Mouse (Mus musculus) forebrain, embryonic 13.5 days (tissue): ENCODE measurements around the gene Cog6. TPM values are rescaled to one million over a fixed set of nuclear protein-coding genes. Genes with fewer than 3 reads are reported as not detected.

ENCODE experiments used
- ATAC-seq: fragments of 200-750 bp; cut with Nextera tagmentation; 2 replicates; pipeline ENCODE4 v1.8.0; 2017
- H3K27ac ChIP-seq: fragments of 300-500 bp; sonication (generic); 2 replicates; pipeline ENCODE4 v1.5.1; 2015; ENCODE audit warnings: inconsistent platforms, mild to moderate bottlenecking, moderate library complexity
- H3K27me3 ChIP-seq: fragments of 300-500 bp; sonication (generic); 2 replicates; pipeline ENCODE4 v1.6.1; 2015; ENCODE audit warnings: mild to moderate bottlenecking, inconsistent platforms
- H3K36me3 ChIP-seq: fragments of 300-500 bp; sonication (generic); 2 replicates; pipeline ENCODE4 v1.6.1; 2015; ENCODE audit warnings: mild to moderate bottlenecking, inconsistent platforms; ENCODE audit not compliant: poor library complexity, severe bottlenecking
- H3K4me1 ChIP-seq: fragments of 300-500 bp; sonication (generic); 2 replicates; pipeline ENCODE4 v1.6.1; 2015; ENCODE audit warnings: inconsistent platforms
- H3K4me2 ChIP-seq: fragments of 300-500 bp; sonication (generic); 2 replicates; pipeline ENCODE4 v1.6.1; 2015; ENCODE audit warnings: inconsistent platforms, mild to moderate bottlenecking, moderate library complexity
- H3K4me3 ChIP-seq: fragments of 300-500 bp; sonication (generic); 2 replicates; pipeline ENCODE4 v1.5.1; 2015; ENCODE audit warnings: mild to moderate bottlenecking, inconsistent platforms
- H3K9ac ChIP-seq: fragments of 300-500 bp; sonication (generic); 2 replicates; pipeline ENCODE4 v1.6.1; 2015; ENCODE audit warnings: mild to moderate bottlenecking, inconsistent platforms
- H3K9me3 ChIP-seq: fragments of 300-500 bp; sonication (generic); replicated peaks from 2 replicates; pipeline ENCODE4 v1.6.1; 2016; ENCODE audit warnings: inconsistent platforms
- WGBS: fragments of 180-500 bp; shearing (Covaris S2); methylation state at CpG from one replicate; pipeline ENCODE4 v1.1.7; 2015; 5-methylcytosine and 5-hydroxymethylcytosine counted together
- polyA plus RNA-seq: library from polyadenylated mRNA; unstranded; fragments of >200 nt; fragmentation: Nextera tagmentation; extraction: Ambion mirVana; gene quantifications from 2 replicates; pipeline ENCODE4 v1.2.1, GENCODE M21; 2015

Cog6 gene
- polyA plus RNA-seq, 1 experiment from 2014 or later = 55.2 TPM

GRCm38 (mm10) chr3:53043206-53043780 lies 26.3 kb upstream of the Cog6 start:
- Histone ChIP-seq H3K27me3 (no peaks in the 10 kb centered on the region), H3K4me1 (peaks cover 24% of the 10 kb centered on the region), H3K4me2 (peak overlapping the region; percentile 29; the same call in 1 of the 2 replicates), H3K4me3 (no peak overlapping the region), H3K9me3 (no peaks in the 10 kb centered on the region), H3K27ac (no peak overlapping the region), H3K36me3 (no peaks in the 10 kb centered on the region), H3K9ac (no peak overlapping the region)
- ATAC-seq = no peak
- 94% methylated on average over 13 of the region's 13 CpGs for WGBS

DNA sequence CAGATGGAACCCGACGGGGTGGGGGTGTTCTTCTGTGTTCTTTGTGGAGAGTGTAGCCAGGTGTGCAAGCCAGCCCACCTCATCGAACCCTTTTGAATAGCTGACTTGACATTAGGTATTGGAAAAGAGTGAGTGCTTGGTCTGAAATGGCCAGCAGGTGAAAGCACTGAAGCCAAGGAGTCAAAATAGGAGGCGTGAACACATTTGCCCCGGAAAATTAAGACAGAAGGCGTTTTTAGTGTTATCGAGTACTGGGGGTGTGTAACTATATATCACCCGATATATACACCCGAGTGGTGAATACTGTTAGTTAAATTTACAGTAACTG lies 25.2 kb upstream of the Cog6 start:
- no peaks in the 10 kb centered on the region for H3K9me3 ChIP-seq
- H3K36me3 ChIP-seq = no peaks in the 10 kb centered on the region
- no peaks in the 10 kb centered on the region for H3K27me3 ChIP-seq
- 26% methylated on average over 9 of the region's 9 CpGs for WGBS
- H3K4me1 ChIP-seq = peaks cover 24% of the 10 kb centered on the region
- peak overlapping the region; percentile 73 for H3K9ac ChIP-seq
- ATAC-seq = no peak
- no peak overlapping the region for H3K27ac ChIP-seq
- H3K4me3 ChIP-seq = peak overlapping the region; percentile 66
- H3K4me2 ChIP-seq = peak overlapping the region; percentile 90

DNA sequence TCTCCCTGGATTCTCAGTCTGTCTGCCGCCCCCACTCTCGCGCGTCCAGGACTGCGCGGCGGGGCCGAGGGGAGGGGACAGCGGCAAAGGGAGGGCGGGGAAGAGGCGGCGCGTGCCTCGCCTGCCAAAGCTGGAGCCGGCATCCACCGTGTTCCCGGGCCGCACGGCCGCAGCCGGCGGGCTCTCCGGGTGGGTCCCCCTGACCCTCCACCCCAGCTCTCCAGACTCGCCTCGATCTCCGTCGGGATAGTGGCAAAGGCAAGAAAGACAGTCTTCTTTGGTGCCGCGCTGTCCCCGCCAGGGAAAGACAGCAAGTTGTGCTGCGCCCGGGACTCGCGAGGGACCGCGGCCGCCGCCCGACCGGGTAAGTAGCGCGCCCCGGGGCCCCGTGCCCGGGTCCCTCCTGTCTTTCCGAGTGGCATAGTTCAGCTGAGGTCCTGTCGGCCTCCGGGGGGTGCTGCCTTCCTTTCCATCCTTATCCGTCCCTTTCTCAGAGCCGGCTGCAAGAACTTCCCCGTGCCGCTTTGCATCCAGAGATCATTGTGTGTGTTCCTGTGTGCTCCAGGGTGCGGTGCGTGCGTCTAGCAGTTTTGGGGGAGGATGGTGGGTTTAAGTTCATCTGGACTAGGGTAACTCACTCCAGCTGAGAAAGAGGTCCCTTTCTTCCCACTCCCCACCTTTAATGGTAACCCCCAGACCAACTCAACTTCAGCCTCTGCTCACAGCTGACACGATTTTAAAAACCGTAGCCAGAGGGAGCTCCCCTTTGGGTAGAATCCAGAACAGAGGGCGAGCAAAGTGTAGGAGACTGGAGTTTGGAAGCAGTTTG lies 24.6 kb upstream of the Cog6 start, which contains the start of gene Lhfp:
Lhfp (plus strand) TSS at position 118 of the 829 bp plus-strand sequence.
- H3K9ac ChIP-seq = peak within 1 kb of the TSS; percentile 73
- peak; percentile 96 for ATAC-seq
- peak within 1 kb of the TSS; percentile 90 for H3K4me2 ChIP-seq
- peak within 1 kb of the TSS; percentile 32 for H3K27ac ChIP-seq
- under 1% methylated on average over 54 of the region's 58 CpGs for WGBS
- H3K4me1 ChIP-seq = peaks cover 24% of the 10 kb centered on the region
- H3K9me3 ChIP-seq = no peaks in the 10 kb centered on the region
- peak within 1 kb of the TSS; percentile 66 for H3K4me3 ChIP-seq
- no peaks in the 10 kb centered on the region for H3K27me3 ChIP-seq
- no peaks in the 10 kb centered on the region for H3K36me3 ChIP-seq

GRCm38 (mm10) chr3:53040593-53041410 lies 23.8 kb upstream of the Cog6 start:
- ATAC-seq = peak; percentile 1; the same call in 1 of the 2 replicates
- Histone ChIP-seq H3K9me3 (no peaks in the 10 kb centered on the region), H3K4me2 (peak overlapping the region; percentile 90), H3K4me1 (peaks cover 24% of the 10 kb centered on the region), H3K27ac (no peak overlapping the region), H3K4me3 (peak overlapping the region; percentile 66), H3K27me3 (no peaks in the 10 kb centered on the region), H3K9ac (peak overlapping the region; percentile 73), H3K36me3 (no peaks in the 10 kb centered on the region)
- 5% methylated on average over 17 of the region's 17 CpGs for WGBS

DNA sequence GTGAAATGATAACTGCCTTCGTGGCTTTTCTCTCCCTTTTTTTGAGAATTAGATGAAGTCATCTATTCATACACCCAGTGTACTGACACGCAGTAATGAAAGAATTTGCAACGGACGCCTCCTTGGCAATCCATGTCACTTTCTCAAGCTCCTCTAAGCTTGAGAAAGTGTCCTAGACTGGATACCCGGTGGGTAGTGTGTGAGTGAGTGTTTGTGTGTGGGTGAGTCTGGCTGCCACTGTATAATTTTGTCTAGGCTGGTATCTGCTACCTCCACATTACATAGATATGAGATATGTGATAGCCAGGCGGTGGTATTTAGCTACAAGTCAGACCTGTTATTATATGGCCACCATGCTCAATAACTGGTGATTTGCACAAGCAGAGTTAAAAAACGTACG lies 22.7 kb upstream of the Cog6 start:
- ATAC-seq = no peak
- no peaks in the 10 kb centered on the region for H3K36me3 ChIP-seq
- whole genome bisulfite sequencing = 86% methylated on average over 8 of the region's 8 CpGs

DNA sequence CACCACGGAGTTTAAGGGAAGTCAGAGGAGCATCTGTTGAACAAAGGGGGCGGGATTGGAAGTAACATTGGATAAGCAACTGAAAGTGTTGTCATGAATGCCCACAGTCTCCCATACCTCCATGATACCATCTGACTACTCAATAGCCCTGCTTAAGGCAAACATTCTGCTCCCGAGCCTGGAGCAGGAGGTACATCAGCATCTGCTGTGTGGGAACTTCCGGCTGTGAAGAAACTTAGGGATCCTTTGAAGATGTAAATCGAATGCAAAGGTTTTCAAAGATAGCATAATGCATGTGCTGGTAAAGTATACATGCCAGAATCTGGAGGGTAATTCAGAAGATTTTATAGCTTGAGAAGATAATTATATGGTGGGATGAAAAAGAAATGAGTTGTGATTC lies 21.9 kb upstream of the Cog6 start:
- no peaks in the 10 kb centered on the region for H3K36me3 ChIP-seq
- no peak overlapping the region for H3K4me2 ChIP-seq
- WGBS = 70% methylated on average over 5 of the region's 5 CpGs
- no peak for ATAC-seq
- H3K27ac ChIP-seq = no peak overlapping the region
- no peaks in the 10 kb centered on the region for H3K27me3 ChIP-seq
- no peak overlapping the region for H3K4me3 ChIP-seq
- H3K4me1 ChIP-seq = peaks cover 17% of the 10 kb centered on the region
- no peak overlapping the region for H3K9ac ChIP-seq
- no peaks in the 10 kb centered on the region for H3K9me3 ChIP-seq

More for the DNA sequence above, 22.7 kb upstream of the Cog6 start:
- H3K4me2 ChIP-seq = no peak overlapping the region
- H3K9ac ChIP-seq = no peak overlapping the region
- H3K4me3 ChIP-seq = no peak overlapping the region
- peaks cover 21% of the 10 kb centered on the region for H3K4me1 ChIP-seq
- H3K27ac ChIP-seq = no peak overlapping the region
- H3K9me3 ChIP-seq = no peaks in the 10 kb centered on the region
- no peaks in the 10 kb centered on the region for H3K27me3 ChIP-seq

DNA sequence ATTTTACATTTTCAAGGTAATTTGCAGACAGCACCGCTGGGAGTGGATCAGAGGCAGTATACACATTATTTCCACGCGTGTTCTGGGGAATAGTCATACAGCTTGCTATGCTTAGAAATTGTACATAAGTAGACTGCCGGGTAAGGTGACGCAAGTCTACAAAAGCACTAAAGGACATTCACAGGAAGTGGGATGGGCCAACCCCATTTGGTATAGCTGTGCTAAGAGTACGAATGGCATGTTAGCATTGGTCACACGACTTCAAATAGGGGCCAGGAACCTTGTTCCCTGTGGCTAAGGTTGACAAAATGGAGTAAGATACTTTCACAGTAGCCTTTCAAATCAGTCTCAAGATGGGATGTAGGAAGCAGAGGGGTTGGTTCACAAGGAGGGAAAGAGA lies 19.9 kb upstream of the Cog6 start:
- no peaks in the 10 kb centered on the region for H3K36me3 ChIP-seq
- H3K9me3 ChIP-seq = no peaks in the 10 kb centered on the region
- no peak overlapping the region for H3K27ac ChIP-seq
- peaks cover 5% of the 10 kb centered on the region for H3K4me1 ChIP-seq
- no peaks in the 10 kb centered on the region for H3K27me3 ChIP-seq
- no peak overlapping the region for H3K4me3 ChIP-seq
- H3K9ac ChIP-seq = no peak overlapping the region
- no peak overlapping the region for H3K4me2 ChIP-seq
- WGBS = 92% methylated on average over 7 of the region's 7 CpGs
- ATAC-seq = no peak

- Histone ChIP-seq H3K4me3 (no peak overlapping the region), H3K4me2 (no peak overlapping the region), H3K9ac (no peak overlapping the region), H3K9me3 (no peaks in the 10 kb centered on the region), H3K27me3 (no peaks in the 10 kb centered on the region), H3K36me3 (no peaks in the 10 kb centered on the region), H3K4me1 (peaks cover 4% of the 10 kb centered on the region), H3K27ac (no peak overlapping the region)
- ATAC-seq = no peak
- WGBS = 82% methylated on average over 5 of the region's 5 CpGs
Observed at GRCm38 (mm10) chr3:53036076-53036475, 19.0 kb upstream of the Cog6 start.

DNA sequence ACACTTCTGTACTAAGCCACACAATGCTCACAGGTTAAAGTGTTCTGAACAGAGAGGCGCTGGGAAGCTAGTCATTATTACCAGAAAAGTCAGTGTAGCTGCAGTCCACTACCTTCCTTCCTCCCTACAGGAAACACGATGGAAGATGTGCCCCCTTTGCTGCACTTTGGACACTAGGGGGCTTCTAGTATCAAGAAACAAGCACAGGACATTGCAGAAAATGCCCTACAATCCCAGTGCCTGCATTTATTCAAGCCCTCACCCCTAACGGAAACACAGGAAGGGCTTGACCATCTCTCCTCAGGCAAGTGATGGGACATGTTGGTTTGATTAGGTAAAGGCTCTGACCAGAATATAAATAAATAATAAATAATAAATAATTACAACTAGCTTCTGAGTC lies 16.4 kb upstream of the Cog6 start:
- no peak for ATAC-seq
- no peaks in the 10 kb centered on the region for H3K9me3 ChIP-seq
- H3K4me1 ChIP-seq = no peaks in the 10 kb centered on the region
- no peak overlapping the region for H3K4me2 ChIP-seq
- no peaks in the 10 kb centered on the region for H3K36me3 ChIP-seq
- no peak overlapping the region for H3K9ac ChIP-seq
- H3K4me3 ChIP-seq = no peak overlapping the region
- 30% methylated on average over 3 of the region's 3 CpGs for WGBS
- no peak overlapping the region for H3K27ac ChIP-seq
- H3K27me3 ChIP-seq = no peaks in the 10 kb centered on the region

GRCm38 (mm10) chr3:53032432-53032831 lies 15.4 kb upstream of the Cog6 start:
- Histone ChIP-seq H3K4me1 (no peaks in the 10 kb centered on the region), H3K27ac (no peak overlapping the region), H3K4me2 (no peak overlapping the region), H3K36me3 (no peaks in the 10 kb centered on the region), H3K9me3 (no peaks in the 10 kb centered on the region), H3K27me3 (no peaks in the 10 kb centered on the region), H3K4me3 (no peak overlapping the region), H3K9ac (no peak overlapping the region)
- WGBS = 90% methylated on average over 5 of the region's 5 CpGs
- ATAC-seq = no peak

- Histone ChIP-seq H3K36me3 (no peaks in the 10 kb centered on the region), H3K27ac (no peak overlapping the region), H3K9me3 (no peaks in the 10 kb centered on the region), H3K4me2 (no peak overlapping the region), H3K9ac (no peak overlapping the region), H3K4me1 (no peaks in the 10 kb centered on the region), H3K27me3 (no peaks in the 10 kb centered on the region), H3K4me3 (no peak overlapping the region)
- no peak for ATAC-seq
- 35% methylated on average over 6 of the region's 6 CpGs for WGBS
Observed at GRCm38 (mm10) chr3:53031586-53031985, 14.5 kb upstream of the Cog6 start.

GRCm38 (mm10) chr3:53029046-53029445 lies 12.0 kb upstream of the Cog6 start:
- Histone ChIP-seq H3K36me3 (no peaks in the 10 kb centered on the region), H3K9ac (no peak overlapping the region), H3K4me3 (no peak overlapping the region), H3K27ac (no peak overlapping the region), H3K4me2 (no peak overlapping the region), H3K27me3 (no peaks in the 10 kb centered on the region), H3K9me3 (no peaks in the 10 kb centered on the region), H3K4me1 (no peaks in the 10 kb centered on the region)
- 0 out of 2 replicates have a peak, but pooled peaks have one; percentile 58 for ATAC-seq
- 23% methylated on average over 7 of the region's 7 CpGs for WGBS
